Mouse (Mus musculus) megakaryocyte progenitor cell, adult 5-6 weeks (primary cell): ENCODE results near the gene Col9a1. TPM values are rescaled to one million over a fixed set of nuclear protein-coding genes. Genes with fewer than 3 reads are reported as not detected.

Experiments
- ATAC-seq: replicated peaks from 2 replicates; pipeline ENCODE4 v1.8.0; 2016; ENCODE audit warnings: mild to moderate bottlenecking, moderate TSS enrichment, inconsistent platforms; ENCODE audit not compliant: poor library complexity
- total RNA-seq, 2 experiments: library from RNA; stranded (forward) in 1 of 2; stranded (reverse) in 1 of 2; fragments of 157-497, 149-512 nt in 1 of 2; fragments of 200-1000 nt in 1 of 2; gene quantifications; 2 replicates each; pipeline versions ENCODE4 v1.2.3 to v1.2.4; 2015 to 2017

The Col9a1 gene
- total RNA-seq, 2 experiments from 2014 or later, result not detected

DNA sequence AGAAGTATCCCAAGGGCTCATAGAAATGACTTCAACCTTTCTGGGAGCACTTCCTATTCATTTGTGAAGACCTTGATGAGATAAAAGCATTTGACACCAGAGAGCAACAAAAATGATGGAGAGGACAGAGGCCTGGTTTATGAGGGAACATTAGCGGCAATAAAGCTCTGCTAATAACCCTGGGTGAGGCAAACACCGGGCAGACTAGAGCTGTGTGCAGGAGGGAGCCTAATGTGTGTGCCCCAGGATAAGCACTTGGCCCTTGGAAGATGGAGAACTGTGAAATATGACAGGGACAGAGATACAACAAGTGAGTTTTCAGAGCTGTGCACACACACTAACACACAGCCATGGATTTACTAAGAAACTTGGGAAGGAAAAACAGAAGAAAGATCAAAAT, 115.1 kb downstream of the Col9a1 start:
- no peak for ATAC-seq

DNA sequence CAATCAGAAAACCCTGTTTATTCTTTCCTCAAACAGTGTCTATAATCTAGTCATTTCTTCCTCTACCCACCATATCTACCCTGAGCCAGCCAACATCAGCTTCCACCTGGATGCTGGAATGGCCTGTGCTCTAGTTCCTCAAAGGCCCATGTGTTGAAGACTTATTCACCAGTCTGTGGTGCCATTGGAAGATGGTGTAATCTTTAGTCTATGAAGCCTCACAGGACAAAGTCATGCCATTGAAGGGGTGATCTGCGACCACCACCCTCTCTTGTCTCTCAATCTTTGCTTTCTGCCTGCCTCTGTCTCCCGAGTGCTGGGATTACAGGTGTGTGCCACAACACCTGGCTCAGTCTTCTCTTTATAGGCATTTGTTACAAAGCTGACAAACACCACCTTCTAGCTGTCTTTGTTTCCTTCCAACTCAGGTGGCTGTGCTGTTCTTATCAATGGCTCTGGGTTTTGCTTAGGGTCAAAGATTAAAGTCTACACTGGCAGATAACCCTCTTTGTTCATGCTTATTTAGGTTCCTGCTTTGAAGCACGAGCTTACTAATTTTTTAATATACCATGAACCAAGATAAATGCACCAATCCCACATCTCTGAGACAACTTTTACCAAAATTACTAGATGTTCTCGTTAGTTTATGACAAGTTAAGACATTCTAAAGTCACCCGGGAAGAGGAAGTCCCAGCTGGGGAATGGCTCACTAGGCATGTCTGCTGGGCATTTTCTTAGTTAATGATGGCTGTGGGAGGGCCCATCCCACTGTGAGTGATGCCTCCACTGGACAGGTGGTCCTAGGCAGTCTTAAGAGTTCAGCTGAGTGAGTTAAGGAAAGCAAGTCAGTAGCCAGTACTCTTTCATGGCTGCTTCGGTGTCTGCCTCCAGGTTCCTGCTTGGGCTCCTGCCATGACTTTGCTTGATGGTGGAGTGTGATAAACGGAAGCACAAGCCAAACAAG, 117.9 kb downstream of the Col9a1 start:
- no peak for ATAC-seq

DNA sequence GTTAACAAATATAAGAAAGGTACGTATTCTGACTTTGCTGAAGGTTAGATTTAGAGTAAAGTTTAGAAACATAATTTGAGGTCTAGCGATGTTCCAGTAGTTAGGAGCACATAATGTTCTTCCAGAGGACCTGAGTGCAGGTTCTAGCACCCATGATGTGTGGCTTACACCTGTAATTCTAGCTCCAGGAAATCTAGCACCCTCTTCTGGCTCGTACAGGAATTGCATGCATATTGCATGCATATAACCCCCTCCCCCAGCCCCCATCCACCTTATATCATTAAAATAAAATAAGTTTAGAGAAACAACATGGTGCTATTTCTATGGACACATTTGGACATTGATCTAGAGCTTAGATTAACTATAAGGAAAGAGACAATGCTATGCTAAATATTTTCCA, 123.3 kb downstream of the Col9a1 start:
- ATAC-seq, result no peak

Other genes with a start within 250 kb of the Col9a1 start
- gene Sdhaf4, start 172.0 kb upstream of the Col9a1 start, total RNA-seq (2015), result 36.8 and 48.1 TPM in 2 replicates
- 13.4 and 17.9 TPM in 2 replicates for gene Sdhaf4, start 172.0 kb upstream of the Col9a1 start, total RNA-seq (2017)
- 1.6 and 4.3 TPM in 2 replicates for gene Fam135a, start 77.3 kb upstream of the Col9a1 start, total RNA-seq (2015)
- 1.6 and 2.7 TPM in 2 replicates for gene Fam135a, start 77.3 kb upstream of the Col9a1 start, total RNA-seq (2017)